Mouse (Mus musculus): ENCODE results near the gene Hfm1.

DNA sequence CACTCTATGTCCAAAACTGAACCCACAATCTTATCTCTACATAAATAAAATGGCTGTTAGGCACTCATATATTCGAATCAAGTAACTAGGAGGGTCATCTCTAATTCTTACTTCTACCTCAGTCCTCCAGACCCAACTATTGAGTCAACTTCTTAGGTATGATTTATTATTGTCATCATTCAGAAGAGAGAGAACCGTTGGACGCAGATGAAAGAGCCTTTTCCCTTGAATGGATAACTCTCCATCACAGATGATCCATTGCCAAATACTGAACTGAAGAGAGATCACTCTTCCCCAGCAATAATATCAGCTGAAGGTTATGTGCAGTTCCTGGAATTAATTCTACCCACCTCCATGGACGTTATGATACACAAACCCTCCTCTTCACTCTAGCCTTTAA lies 20.2 kb upstream of the Hfm1 start:
- TF ChIP-seq POLR2A (IDR thresholded peaks at IDR 0.05; ENCODE audit: borderline replicate concordance, extremely low read depth, insufficient read depth, insufficient read length, poor library complexity, severe bottlenecking): no peak
- TF ChIP-seq CTCF (IDR thresholded peaks at IDR 0.05; ENCODE audit: borderline replicate concordance, extremely low read depth, insufficient read depth, insufficient read length): no peak

All from brain, embryonic 14.5 days (tissue).